Mouse (Mus musculus) thymus, postnatal 10 days (tissue): ENCODE results near the gene Elmod2.

Experiments used
- DNase-seq, 2 experiments: peaks; one replicate each; pipeline ENCODE4 v3.0.0; 2021; ENCODE audit warnings: low spot score in 2 of 2

Elmod2 gene

DNA sequence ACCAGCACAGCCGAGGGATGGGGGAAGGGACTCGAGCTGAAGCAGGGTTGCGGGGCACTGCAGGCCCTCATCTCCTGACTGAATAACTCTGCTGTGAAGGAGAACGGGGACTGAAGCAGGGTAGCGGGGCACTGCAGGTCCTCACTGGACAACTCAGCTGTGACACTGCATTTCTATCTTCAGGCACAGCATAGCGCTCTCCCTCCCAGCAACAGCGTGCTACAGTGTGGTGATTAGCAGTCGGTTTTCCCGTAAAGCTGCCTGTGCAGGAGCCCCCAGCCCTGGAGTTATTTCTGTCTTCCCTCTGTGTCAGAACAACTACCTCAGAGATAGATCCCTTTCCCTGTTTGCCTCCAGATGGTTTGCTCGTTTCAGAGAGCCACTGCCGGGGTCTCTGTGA is 57.8 kb downstream of the Elmod2 start:
- DNase-seq: no peak

GRCm38 (mm10) chr8:83272464-83272863 is 59.8 kb downstream of the Elmod2 start:
- DNase-seq: no peak

GRCm38 (mm10) chr8:83271172-83271571 is 61.1 kb downstream of the Elmod2 start:
- no peak for DNase-seq
